10 mouse cellular contexts compared by ENCODE assay signal in genomic region chr16:5884746-5885689, GRCm38 (mm10). TPM values are rescaled to one million over a fixed set of nuclear protein-coding genes. Genes with fewer than 3 reads are reported as not detected.
A peak's percentile ranks its signal among the peaks of the same experiment; 100 is the strongest.
DNase-seq lines count a peak whose midpoint lies in the region; ATAC-seq and TF ChIP-seq lines count a peak whose summit lies in the region.
"Had no signal": no experiment of that assay in that cellular context is flagged by ENCODE, and none has a peak within 500 bp of the region (broad histone marks: within the 10 kb centered on the region; RNA-seq: fewer than 3 reads in every experiment).

Gene Rbfox1, plus strand, starts transcription at chr16:5885355.

- ATAC-seq in frontal cortex, adult (ENCODE audit: low TSS enrichment) = peak; percentile 69; the same call in 1 of the 2 replicates

- H3K27me3 ChIP-seq in cerebellum, adult 2 months (ENCODE audit: control insufficient read depth, insufficient read depth, low read length) = no peaks in the 10 kb centered on the region

- WGBS in cerebellum, adult 2 months = 1% methylated on average over 66 of the region's 69 CpGs

- peak; percentile 21; the same call in 1 of the 2 replicates for TF ChIP-seq POLR2A in cerebellum, adult 2 months (IDR thresholded peaks at IDR 0.05; ENCODE audit: borderline replicate concordance, insufficient read depth, low read length)

- H3K4me3 ChIP-seq in cerebellum, adult 2 months (replicated peaks; ENCODE audit: insufficient read depth, low read depth, low read length) = peak within 1 kb of the TSS; percentile 66

- TF ChIP-seq CTCF in cerebellum, adult 2 months (IDR thresholded peaks at IDR 0.05; ENCODE audit: borderline replicate concordance, insufficient read depth, low read depth, low read length) = no peak

- no peaks in the 10 kb centered on the region; the same call in 1 of the 2 replicates for H3K4me1 ChIP-seq in cerebellum, adult 2 months (ENCODE audit: control insufficient read depth, insufficient read depth, low read length)

- peak; percentile 23 for DNase-seq in adrenal gland, adult 2 months
- no peak for DNase-seq in adrenal gland, postnatal 4 days (ENCODE audit: low spot score in 2 of 2)
- peak; percentile 73 to 75 for DNase-seq in cerebellum, adult 2 months
- no peak for DNase-seq in heart, postnatal 36 days
- DNase-seq in left cerebral cortex, postnatal 25 days (ENCODE audit: low spot score in 2 of 2) = peak; percentile 71 to 79
- peak; percentile 84 to 86 for DNase-seq in right cerebral cortex, postnatal 10 days (ENCODE audit: low spot score in 2 of 2)
- no peak for DNase-seq in urinary bladder, postnatal 25 days (ENCODE audit: low spot score)

- H3K27ac ChIP-seq in cerebellum, adult 2 months (ENCODE audit: insufficient read depth, low read length) = peak within 1 kb of the TSS; percentile 2

- intact Hi-C loops in heart, postnatal 36 days (cut with DNase I) = loop anchor here (5.0 kb wide), 1 partner anchor 132 kb away; no protein-coding TSS in a partner anchor
- intact Hi-C loops in left cerebral cortex, postnatal 25 days (cut with DNase I) = loop anchor here (5.0 to 10.0 kb wide), 2 partner anchors 132 to 550 kb away; no protein-coding TSS in a partner anchor

RNA-seq across cellular contexts. Expression of gene Rbfox1, which starts in this region (rescaled TPM):
- total RNA-seq in adrenal gland, adult 2 months (2021) = 1 to 10 TPM; 1.3 to 1.4 TPM
- polyA plus RNA-seq in adrenal gland, adult 2 months (2012; rRNA removed) = 1.4 and 2.5 TPM in 2 replicates
- 10 to 100 TPM in 1 of 2 experiments, 1 to 10 TPM in 1; 9.7 to 10.4 TPM for total RNA-seq in adrenal gland, postnatal 4 days (2021)
- 132 and 157 TPM in 2 replicates for polyA plus RNA-seq in cerebellum, adult 2 months (2012; rRNA removed)
- 10 to 100 TPM; 54.9 to 55.6 TPM for total RNA-seq in heart, postnatal 36 days (2021)
- total RNA-seq in left cerebral cortex, postnatal 25 days (2021) = 100 to 1,000 TPM; 322 to 343 TPM
- total RNA-seq: common myeloid progenitor, adult 5-6 weeks; neutrophil, adult 5-6 weeks had no signal

Comparison
In these comparisons a context has a peak if more than half of its experiments do, and no peak if none do; other contexts are left out.
1. RNA of gene Rbfox1 (total RNA-seq): 322 to 343 TPM in left cerebral cortex, postnatal 25 days; 54.9 to 55.6 TPM in heart, postnatal 36 days, 9.7 to 10.4 TPM in adrenal gland, postnatal 4 days and 1.3 to 1.4 TPM in adrenal gland, adult 2 months; every median in the first group is over 4 times any median in the second.
2. RNA of gene Rbfox1 (polyA plus RNA-seq): 132 to 157 TPM in cerebellum, adult 2 months; 1.4 to 2.5 TPM in adrenal gland, adult 2 months; every median in the first group is over 10 times any median in the second.
3. DNase-seq: peak in adrenal gland, adult 2 months (single experiment), cerebellum, adult 2 months (2 of 2), left cerebral cortex, postnatal 25 days (2 of 2) and right cerebral cortex, postnatal 10 days (2 of 2); none in adrenal gland, postnatal 4 days (0 of 2), heart, postnatal 36 days (0 of 2) and urinary bladder, postnatal 25 days (single experiment).